Comparison of ENCODE assay signal across 24 mouse cellular contexts in genomic region chr2:86175422-86175821, GRCm38 (mm10). TPM values are rescaled to one million over a fixed set of nuclear protein-coding genes. Genes with fewer than 3 reads are reported as not detected.
DNase-seq lines count a peak whose midpoint lies in the region; ATAC-seq and TF ChIP-seq lines count a peak whose summit lies in the region.
"Not testable (repeated sequence)": the region's sequence is repeated elsewhere in the genome, so short reads cannot be mapped to it uniquely, and the experiment has no call there.
"Had no signal": no experiment of that assay in that cellular context is flagged by ENCODE, and none has a peak within 500 bp of the region (broad histone marks: within the 10 kb centered on the region; RNA-seq: fewer than 3 reads in every experiment).

No protein-coding gene starts in this region.

- not testable (repeated sequence) for H3K4me1 ChIP-seq in MEL (ENCODE audit: control insufficient read depth in 1 of 2, insufficient read depth in 2 of 2, low read length in 2 of 2)

- H3K9me3 ChIP-seq in MEL (replicated peaks; ENCODE audit: insufficient read depth, low read length), result not testable (repeated sequence)

- not testable (repeated sequence) for H3K36me3 ChIP-seq in MEL (ENCODE audit: control insufficient read depth in 1 of 2, insufficient read depth in 2 of 2, low read length in 2 of 2)

- H3K27ac ChIP-seq in MEL (ENCODE audit: control insufficient read depth, low read depth, low read length), result not testable (repeated sequence)

- H3K27me3 ChIP-seq in MEL (ENCODE audit: control insufficient read depth in 1 of 2, insufficient read depth in 2 of 2, low read length in 2 of 2), result not testable (repeated sequence)

- TF ChIP-seq POLR2A in MEL (IDR thresholded peaks at IDR 0.05; ENCODE audit: control insufficient read depth in 1 of 2, insufficient read depth in 1 of 2, low read depth in 1 of 2, low read length in 2 of 2, poor library complexity in 1 of 2), result not testable (repeated sequence)

- not testable (repeated sequence) for TF ChIP-seq RAD21 in MEL (IDR thresholded peaks at IDR 0.05; ENCODE audit: low read depth, low read length)

- H3K4me3 ChIP-seq in MEL (ENCODE audit: control insufficient read depth in 1 of 2, insufficient read depth in 1 of 2, low read depth in 2 of 2, low read length in 2 of 2), result not testable (repeated sequence)

- not testable (repeated sequence) for TF ChIP-seq CTCF in MEL (IDR thresholded peaks at IDR 0.05 in 2 of 3, conservative IDR thresholded peaks at IDR 0.05 in 1 of 3; ENCODE audit: control insufficient read depth in 1 of 3, insufficient read depth in 1 of 3, low read depth in 2 of 3, low read length in 3 of 3, poor library complexity in 1 of 3, severe bottlenecking in 1 of 3)

- H3K79me2 ChIP-seq in MEL (ENCODE audit: control insufficient read depth, insufficient read depth, low read length, poor library complexity), result not testable (repeated sequence)

- H3K9ac ChIP-seq in MEL (ENCODE audit: control insufficient read depth, low read depth, low read length, poor library complexity, severe bottlenecking), result not testable (repeated sequence)

- DNase-seq in 416B (ENCODE audit: low read depth), result peak; percentile 50
- peak; percentile 47 for DNase-seq in MEL (ENCODE audit: low read depth, low spot score)
- DNase-seq in ZHBTc4 (ENCODE audit: low read depth, low spot score), result peak; percentile 71
- DNase-seq in lung, postnatal 25 days (ENCODE audit: low spot score), result peak; percentile 1

- TF ChIP-seq EP300 in MEL (IDR thresholded peaks at IDR 0.05; ENCODE audit: low read depth in 1 of 2, low read length in 2 of 2), result not testable (repeated sequence)

- peak; percentile 88 for ATAC-seq in common myeloid progenitor, adult 5-6 weeks (replicated peaks; ENCODE audit: low read depth, poor library complexity, severe bottlenecking)
- peak; percentile 49 to 71; a peak in 1 of 4 replicates for ATAC-seq in hematopoietic stem cell, adult 5-6 weeks (replicated peaks in 1 of 2; ENCODE audit: insufficient read depth in 1 of 2, low FRiP score in 2 of 2, low TSS enrichment in 1 of 2, low read depth in 1 of 2, poor library complexity in 2 of 2, severe bottlenecking in 2 of 2)
- peak; percentile 86 for ATAC-seq in megakaryocyte progenitor cell, adult 5-6 weeks (replicated peaks; ENCODE audit: poor library complexity)

TF ChIP-seq in MEL, 35 proteins besides CTCF, POLR2A, EP300 and RAD21:
- 0 out of 2 replicates have a peak, but pooled peaks have one; percentile 14 for TF ChIP-seq GATA1 (IDR thresholded peaks at IDR 0.05; ENCODE audit: low read depth, low read length)

RNA-seq across cellular contexts. Expression of gene Olfr1044, which starts 2.2 kb away (rescaled TPM):
- not detected in 2 replicates for total RNA-seq in MEL (2012; rRNA removed)
- not detected for polyA plus RNA-seq in MEL (2012; ENCODE audit: insufficient read depth in 1 of 2, insufficient read length in 2 of 2, low read depth in 1 of 2, low replicate concordance in 2 of 2, missing spikeins in 1 of 2)
- not detected in 2 replicates for total RNA-seq in common myeloid progenitor, adult 5-6 weeks (2017)
- total RNA-seq in hematopoietic stem cell, adult 5-6 weeks (2017), result not detected in 2 replicates
- not detected in 2 replicates for total RNA-seq in megakaryocyte progenitor cell, adult 5-6 weeks (2015)
- total RNA-seq in megakaryocyte progenitor cell, adult 5-6 weeks (2017), result not detected in 2 replicates
- total RNA-seq: adrenal gland, adult 2 months; adrenal gland, postnatal 10 days; adrenal gland, postnatal 25 days; adrenal gland, postnatal 4 days had no signal
- polyA plus RNA-seq: adrenal gland, adult 2 months; brain, embryonic 14.5 days; C2C12; cerebellum, adult 2 months; embryonic facial prominence, embryonic 11.5 days; embryonic facial prominence, embryonic 13.5 days; erythroblast, embryonic 14.5 days; forebrain, embryonic 10.5 days; forebrain, embryonic 12.5 days; forebrain, embryonic 14.5 days; forebrain, embryonic 16.5 days; frontal cortex, adult 2 months; G1E had no signal

RNA-seq across cellular contexts. Expression of gene Olfr1043, which starts 8.1 kb away (rescaled TPM):
- not detected in 2 replicates for total RNA-seq in MEL (2012; rRNA removed)
- not detected for polyA plus RNA-seq in MEL (2012; ENCODE audit: insufficient read depth in 1 of 2, insufficient read length in 2 of 2, low read depth in 1 of 2, low replicate concordance in 2 of 2, missing spikeins in 1 of 2)
- not detected in 2 replicates for total RNA-seq in common myeloid progenitor, adult 5-6 weeks (2017)
- not detected in 2 replicates for total RNA-seq in hematopoietic stem cell, adult 5-6 weeks (2017)
- not detected in 2 replicates for total RNA-seq in megakaryocyte progenitor cell, adult 5-6 weeks (2015)
- not detected in 2 replicates for total RNA-seq in megakaryocyte progenitor cell, adult 5-6 weeks (2017)
- total RNA-seq: adrenal gland, adult 2 months; adrenal gland, postnatal 10 days; adrenal gland, postnatal 25 days; adrenal gland, postnatal 4 days; G1E had no signal
- polyA plus RNA-seq: adrenal gland, adult 2 months; brain, embryonic 14.5 days; C2C12; cerebellum, adult 2 months; embryonic facial prominence, embryonic 11.5 days; embryonic facial prominence, embryonic 13.5 days; embryonic facial prominence, embryonic 15.5 days; erythroblast, embryonic 14.5 days; forebrain, embryonic 10.5 days; forebrain, embryonic 12.5 days; forebrain, embryonic 14.5 days; forebrain, embryonic 16.5 days; frontal cortex, adult 2 months; G1E had no signal

RNA-seq across cellular contexts. Expression of gene Olfr52, which starts 10.1 kb away (rescaled TPM):
- not detected in 2 replicates for total RNA-seq in MEL (2012; rRNA removed)
- not detected for polyA plus RNA-seq in MEL (2012; ENCODE audit: insufficient read depth in 1 of 2, insufficient read length in 2 of 2, low read depth in 1 of 2, low replicate concordance in 2 of 2, missing spikeins in 1 of 2)
- total RNA-seq in common myeloid progenitor, adult 5-6 weeks (2017), result not detected in 2 replicates
- total RNA-seq in hematopoietic stem cell, adult 5-6 weeks (2017), result not detected in 2 replicates
- not detected in 2 replicates for total RNA-seq in megakaryocyte progenitor cell, adult 5-6 weeks (2015)
- total RNA-seq in megakaryocyte progenitor cell, adult 5-6 weeks (2017), result not detected in 2 replicates
- total RNA-seq: adrenal gland, adult 2 months; adrenal gland, postnatal 10 days; adrenal gland, postnatal 25 days; adrenal gland, postnatal 4 days had no signal
- polyA plus RNA-seq: adrenal gland, adult 2 months; brain, embryonic 14.5 days; C2C12; cerebellum, adult 2 months; embryonic facial prominence, embryonic 11.5 days; embryonic facial prominence, embryonic 13.5 days; erythroblast, embryonic 14.5 days; forebrain, embryonic 10.5 days; forebrain, embryonic 12.5 days; forebrain, embryonic 14.5 days; forebrain, embryonic 16.5 days; G1E had no signal

RNA-seq across cellular contexts. Expression of gene Olfr1042, which starts 13.8 kb away (rescaled TPM):
- not detected in 2 replicates for total RNA-seq in MEL (2012; rRNA removed)
- not detected for polyA plus RNA-seq in MEL (2012; ENCODE audit: insufficient read depth in 1 of 2, insufficient read length in 2 of 2, low read depth in 1 of 2, low replicate concordance in 2 of 2, missing spikeins in 1 of 2)
- total RNA-seq in common myeloid progenitor, adult 5-6 weeks (2017), result not detected in 2 replicates
- total RNA-seq in hematopoietic stem cell, adult 5-6 weeks (2017), result not detected in 2 replicates
- total RNA-seq in megakaryocyte progenitor cell, adult 5-6 weeks (2015), result not detected in 2 replicates
- not detected in 2 replicates for total RNA-seq in megakaryocyte progenitor cell, adult 5-6 weeks (2017)
- total RNA-seq: adrenal gland, adult 2 months; adrenal gland, postnatal 10 days; adrenal gland, postnatal 25 days; adrenal gland, postnatal 4 days had no signal
- polyA plus RNA-seq: adrenal gland, adult 2 months; brain, embryonic 14.5 days; C2C12; cerebellum, adult 2 months; embryonic facial prominence, embryonic 11.5 days; embryonic facial prominence, embryonic 13.5 days; embryonic facial prominence, embryonic 15.5 days; erythroblast, embryonic 14.5 days; forebrain, embryonic 10.5 days; forebrain, embryonic 12.5 days; forebrain, embryonic 14.5 days; forebrain, embryonic 16.5 days; frontal cortex, adult 2 months; G1E had no signal

RNA-seq across cellular contexts. Expression of gene Olfr1045, which starts 27.4 kb away (rescaled TPM):
- total RNA-seq in MEL (2012; rRNA removed), result not detected in 2 replicates
- not detected for polyA plus RNA-seq in MEL (2012; ENCODE audit: insufficient read depth in 1 of 2, insufficient read length in 2 of 2, low read depth in 1 of 2, low replicate concordance in 2 of 2, missing spikeins in 1 of 2)
- not detected in 2 replicates for total RNA-seq in common myeloid progenitor, adult 5-6 weeks (2017)
- not detected in 2 replicates for total RNA-seq in hematopoietic stem cell, adult 5-6 weeks (2017)
- not detected in 2 replicates for total RNA-seq in megakaryocyte progenitor cell, adult 5-6 weeks (2015)
- total RNA-seq in megakaryocyte progenitor cell, adult 5-6 weeks (2017), result not detected in 2 replicates
- total RNA-seq: adrenal gland, adult 2 months; adrenal gland, postnatal 10 days; adrenal gland, postnatal 25 days; adrenal gland, postnatal 4 days had no signal
- polyA plus RNA-seq: adrenal gland, adult 2 months; brain, embryonic 14.5 days; C2C12; cerebellum, adult 2 months; embryonic facial prominence, embryonic 11.5 days; embryonic facial prominence, embryonic 13.5 days; embryonic facial prominence, embryonic 15.5 days; erythroblast, embryonic 14.5 days; forebrain, embryonic 10.5 days; forebrain, embryonic 12.5 days; forebrain, embryonic 14.5 days; forebrain, embryonic 16.5 days; G1E had no signal

Comparison
In these comparisons a context has a peak if more than half of its experiments do, and no peak if none do; other contexts are left out.
1. DNase-seq: peak in every context shown above with its lines; median percentile 71 in ZHBTc4; 50 in 416B; 47 in MEL; 1 in lung, postnatal 25 days.